Mouse (Mus musculus) ES-Bruce4 (cell line): ENCODE results near the gene Frmd4a.

Experiments used
- CTCF ChIP-seq: IDR thresholded peaks from one replicate; pipeline ENCODE4 v1.8.1; 2011; ENCODE audit warnings: low read depth, low read length
- EP300 ChIP-seq: IDR thresholded peaks from 2 replicates; pipeline ENCODE4 v1.6.1; 2011; ENCODE audit warnings: low read depth, low read length; ENCODE audit not compliant: insufficient read depth
- POLR2A ChIP-seq: IDR thresholded peaks from one replicate; pipeline ENCODE4 v1.8.1; 2011; ENCODE audit warnings: low read length; ENCODE audit not compliant: insufficient read depth

GRCm38 (mm10) chr2:4507887-4508615 lies 490.5 kb downstream of the Frmd4a start:
- TF ChIP-seq CTCF, result no peak
- TF ChIP-seq POLR2A, result no peak
- TF ChIP-seq EP300, result no peak
